Mouse (Mus musculus) cerebellum, postnatal 25 days (tissue): ENCODE data around the gene Ccl12.

ENCODE experiments used
- DNase-seq, 2 experiments: peaks; one replicate each; pipeline ENCODE4 v3.0.0; 2021; ENCODE audit warnings: mixed read lengths in 2 of 2

The Ccl12 gene

DNA sequence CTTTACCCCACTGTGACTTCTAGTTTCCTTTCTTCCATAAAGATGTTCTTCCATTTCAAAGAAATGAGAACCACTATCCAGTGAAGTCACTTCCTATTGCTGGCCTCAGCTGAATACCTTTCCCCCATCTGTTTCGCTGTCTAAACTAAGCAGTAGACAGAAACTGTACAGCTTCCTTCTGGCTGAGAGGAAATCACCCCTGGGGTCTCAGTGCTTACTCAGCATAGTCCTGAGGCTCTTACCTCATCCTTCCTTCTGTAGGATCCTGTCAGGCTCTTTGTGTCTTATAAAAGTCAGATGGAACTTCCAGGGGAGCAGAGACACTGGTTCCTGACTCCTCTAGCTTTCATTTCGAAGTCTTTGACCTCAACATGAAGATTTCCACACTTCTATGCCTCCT is at the start of gene Ccl12:
Gene Ccl12, plus strand, starts transcription at position 317 of the 400 bp plus-strand sequence.
- no peak for DNase-seq

DNA sequence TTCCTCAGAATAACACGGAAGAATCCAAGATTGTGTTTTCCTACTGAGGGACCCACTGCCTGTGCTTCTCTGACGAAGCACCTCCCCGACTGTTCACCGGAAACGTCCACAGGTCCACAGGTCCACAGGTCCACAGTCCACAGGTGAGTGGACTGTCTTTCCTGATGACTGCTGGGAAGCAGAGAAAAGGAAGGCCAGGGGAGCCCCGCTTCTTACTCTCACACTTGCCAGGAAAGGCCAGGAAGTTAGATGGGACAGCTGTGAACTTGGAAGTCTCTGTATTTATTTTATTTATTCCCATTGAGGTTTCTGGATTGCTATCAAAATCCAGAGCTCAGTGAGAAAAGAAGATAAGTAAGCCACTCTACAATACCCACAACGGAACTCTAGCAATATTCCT is 47.8 kb upstream of the Ccl12 start:
- no peak for DNase-seq

DNA sequence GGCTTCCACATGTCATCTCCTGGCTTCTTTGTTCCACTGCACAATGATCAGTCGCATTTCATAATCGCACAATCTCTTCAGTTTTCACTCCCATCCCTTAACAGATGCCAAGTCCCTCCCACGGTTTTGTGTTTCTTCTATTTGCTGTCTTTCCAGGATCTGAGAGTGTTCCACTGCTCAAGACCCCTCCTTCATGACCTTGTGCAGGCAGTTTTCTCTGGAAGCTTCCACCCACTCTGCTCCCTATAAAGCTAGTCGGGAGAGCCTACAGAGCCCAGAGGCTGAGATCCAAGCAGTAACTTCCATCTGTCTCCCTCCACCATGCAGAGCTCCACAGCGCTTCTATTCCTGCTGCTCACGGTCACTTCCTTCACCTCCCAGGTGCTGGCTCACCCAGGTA is 44.0 kb upstream of the Ccl12 start, which contains the start of gene Ccl11:
Gene Ccl11, plus strand, starts transcription at position 178 of the 400 bp plus-strand sequence.
- DNase-seq = no peak

DNA sequence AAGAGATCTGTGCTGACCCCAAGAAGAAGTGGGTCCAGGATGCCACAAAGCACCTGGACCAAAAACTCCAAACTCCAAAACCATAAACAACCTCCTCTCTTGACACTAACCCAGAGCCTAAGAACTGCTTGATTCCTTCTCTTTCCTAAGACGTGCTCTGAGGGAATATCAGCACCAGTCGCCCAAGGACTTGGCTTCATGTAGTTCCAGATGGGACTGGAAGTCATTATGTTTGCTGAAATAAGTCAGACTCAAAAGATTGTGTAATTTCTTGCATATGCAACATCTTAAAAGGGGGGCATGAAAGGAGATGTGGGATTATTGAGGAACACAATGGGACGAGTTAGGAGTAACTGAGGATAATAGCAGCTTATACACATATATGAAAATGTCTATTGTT is 39.4 kb upstream of the Ccl12 start:
- DNase-seq = no peak

DNA sequence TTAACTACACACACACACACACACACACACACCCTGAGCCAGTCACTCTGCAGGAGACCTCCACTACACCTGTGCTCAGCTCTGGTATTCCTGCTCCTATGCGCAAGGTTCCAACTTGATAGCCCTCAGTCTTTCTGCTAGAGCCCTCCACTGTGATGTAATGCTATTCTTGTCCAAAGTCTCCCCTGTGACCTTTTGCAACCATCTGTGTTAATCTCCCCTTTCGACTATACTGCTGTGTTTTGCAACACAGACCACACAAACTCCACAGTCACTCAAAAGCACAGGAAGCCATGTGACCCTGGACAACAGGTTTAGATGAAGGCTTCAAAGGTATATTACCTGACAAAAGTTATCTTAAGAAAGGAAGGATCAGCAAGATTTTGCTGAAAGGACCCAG is 38.2 kb upstream of the Ccl12 start:
- no peak for DNase-seq

DNA sequence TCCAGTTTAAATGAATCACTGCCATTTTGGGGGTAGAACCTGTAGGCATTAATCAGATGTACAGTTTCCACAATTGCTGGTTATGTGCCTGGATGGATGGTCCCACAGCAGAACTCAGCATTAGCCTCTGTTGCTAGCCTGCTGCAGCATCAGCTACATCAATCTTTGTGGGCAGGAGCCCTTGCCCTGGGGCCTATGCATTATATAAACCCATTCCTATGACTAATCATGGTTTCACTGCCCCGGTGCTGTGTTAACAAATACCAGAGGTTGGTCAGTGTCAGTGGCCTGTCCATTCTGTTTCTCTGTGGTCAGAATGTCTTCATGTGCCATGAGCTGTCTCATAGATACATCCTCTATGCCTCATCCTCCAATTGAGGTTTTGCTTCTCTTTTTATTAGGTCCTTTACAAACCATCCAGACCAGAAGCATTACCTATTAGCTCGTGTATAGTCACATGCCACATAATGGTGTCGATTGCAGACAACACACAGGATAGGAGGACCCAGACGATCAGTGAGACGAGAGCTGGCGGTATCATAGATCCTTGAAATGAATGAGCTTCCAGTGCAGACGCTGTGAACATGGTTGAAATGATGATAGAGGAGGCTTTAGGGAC is 34.6 kb upstream of the Ccl12 start:
- no peak for DNase-seq

DNA sequence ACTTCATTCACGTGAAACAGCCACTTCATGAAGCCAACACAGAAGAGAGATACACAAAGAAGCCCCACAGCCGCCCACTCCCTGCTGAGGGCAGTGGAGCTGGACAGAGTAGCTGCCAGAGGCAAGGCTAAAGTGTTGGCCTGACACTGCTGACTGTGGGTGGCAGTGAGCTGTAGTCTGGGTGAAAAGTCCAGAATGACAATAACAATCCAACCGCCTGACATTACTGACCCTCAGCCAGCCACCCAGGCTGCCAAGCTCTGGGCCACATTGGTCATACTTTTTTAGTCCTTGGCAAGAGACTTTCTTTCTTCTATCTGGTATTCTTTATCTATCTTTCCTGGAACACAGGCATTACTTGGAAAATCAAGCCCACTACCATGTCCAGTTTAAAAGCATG is 30.6 kb upstream of the Ccl12 start:
- DNase-seq = peak in 1 of 2 experiments; percentile 4

DNA sequence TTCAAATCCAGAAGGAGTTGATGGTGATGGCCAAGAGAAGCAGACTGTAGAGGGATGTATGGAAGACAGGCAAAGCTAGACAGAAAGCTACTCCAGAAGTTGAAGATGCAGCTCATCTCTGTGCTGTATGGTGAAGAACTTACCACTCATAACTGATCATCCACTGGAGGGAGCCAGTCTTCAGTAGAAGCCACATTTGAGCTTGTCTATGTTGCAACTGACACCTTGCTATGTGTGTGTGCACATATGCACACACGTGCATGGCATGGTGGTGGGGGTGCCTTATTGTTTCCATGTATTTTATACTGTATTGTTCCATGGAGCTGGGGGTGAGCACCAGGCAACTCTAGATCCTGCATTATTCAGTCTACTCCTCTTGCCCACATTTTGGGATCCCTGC is 29.3 kb upstream of the Ccl12 start:
- DNase-seq = no peak

DNA sequence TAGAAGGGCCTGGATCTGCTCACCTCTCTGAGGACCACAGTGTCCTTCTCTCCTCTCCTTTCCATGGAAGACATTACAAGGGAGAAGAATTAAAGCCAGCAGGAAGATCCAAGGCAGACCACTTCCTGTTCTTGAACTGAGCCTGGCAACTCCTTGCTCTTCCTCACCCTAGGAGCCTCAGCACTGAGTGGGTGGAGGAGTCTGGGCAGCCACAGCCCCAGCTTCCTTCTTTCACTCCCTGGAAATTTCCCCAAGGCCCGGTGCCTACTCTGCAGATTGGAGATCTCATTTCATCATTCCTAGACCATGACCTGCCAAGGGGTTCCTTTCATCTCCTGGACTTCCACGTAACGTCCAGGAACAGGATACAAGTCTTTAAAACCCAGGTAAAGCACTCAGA is 28.7 kb upstream of the Ccl12 start:
- no peak for DNase-seq

DNA sequence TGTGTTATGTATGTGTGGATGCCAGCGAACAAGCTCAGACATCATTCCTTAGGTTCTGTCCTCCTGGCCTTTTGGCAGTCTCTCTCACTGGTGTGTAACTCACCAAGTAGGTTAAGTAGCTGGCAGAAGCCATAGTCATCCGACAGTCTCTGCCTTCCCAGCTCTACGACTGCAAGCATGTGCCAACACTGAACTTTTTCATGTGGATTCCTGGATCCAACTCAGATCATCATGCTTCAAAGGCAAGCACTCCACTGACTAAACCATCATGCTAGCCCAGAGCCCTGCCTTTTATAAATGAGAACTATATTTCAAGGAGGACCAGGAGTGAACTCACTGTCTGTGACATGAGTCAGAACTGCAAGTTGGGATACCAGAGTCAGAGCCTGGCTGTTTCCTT is 28.0 kb upstream of the Ccl12 start:
- DNase-seq = no peak

DNA sequence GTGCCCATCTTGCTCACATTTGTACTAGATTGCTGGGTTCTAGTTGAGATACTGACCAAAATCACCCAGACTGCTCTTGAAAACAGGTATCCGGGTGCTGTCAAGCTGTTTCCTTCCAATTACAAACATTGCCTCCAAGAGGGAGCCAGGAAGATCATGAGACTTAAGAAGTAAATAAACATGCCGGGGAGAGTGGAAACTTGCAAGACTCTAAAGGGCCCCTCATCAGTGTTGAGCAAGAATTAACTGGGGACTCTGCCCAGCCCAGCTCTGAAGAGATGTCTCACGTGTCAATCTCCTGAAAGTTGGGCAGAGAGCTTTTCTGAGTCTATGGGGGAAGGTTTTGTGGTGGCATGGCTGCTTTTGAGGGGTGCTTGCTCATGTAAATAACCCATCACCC is 24.6 kb upstream of the Ccl12 start:
- no peak for DNase-seq

DNA sequence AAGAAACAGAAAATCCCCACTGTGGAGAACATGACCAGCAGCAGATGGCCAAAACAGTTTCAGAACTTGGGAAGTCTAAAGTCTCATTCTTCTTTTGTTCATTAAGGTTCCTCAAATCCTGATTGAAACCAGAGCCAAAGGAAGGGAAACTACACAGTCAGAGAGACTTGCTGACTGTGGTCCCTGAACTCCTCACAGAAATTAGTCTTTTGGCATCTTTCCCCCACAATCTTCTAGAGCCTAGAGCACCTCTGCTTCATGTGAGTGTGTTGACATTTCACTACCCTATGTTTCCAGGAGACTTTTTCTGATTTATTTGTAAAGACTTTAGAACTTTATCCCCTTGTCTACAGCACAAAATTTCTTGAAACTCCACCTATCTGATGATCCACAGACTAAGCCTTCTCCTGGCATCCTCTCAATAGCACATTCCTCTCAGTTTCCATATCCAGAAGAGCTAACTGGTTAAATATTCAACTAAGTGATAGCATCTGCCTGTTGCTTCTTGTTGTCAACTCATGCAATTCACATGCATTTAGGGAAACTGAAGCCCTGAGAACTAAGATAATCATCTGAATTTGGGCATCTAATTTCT is 23.4 kb upstream of the Ccl12 start:
- DNase-seq = no peak

DNA sequence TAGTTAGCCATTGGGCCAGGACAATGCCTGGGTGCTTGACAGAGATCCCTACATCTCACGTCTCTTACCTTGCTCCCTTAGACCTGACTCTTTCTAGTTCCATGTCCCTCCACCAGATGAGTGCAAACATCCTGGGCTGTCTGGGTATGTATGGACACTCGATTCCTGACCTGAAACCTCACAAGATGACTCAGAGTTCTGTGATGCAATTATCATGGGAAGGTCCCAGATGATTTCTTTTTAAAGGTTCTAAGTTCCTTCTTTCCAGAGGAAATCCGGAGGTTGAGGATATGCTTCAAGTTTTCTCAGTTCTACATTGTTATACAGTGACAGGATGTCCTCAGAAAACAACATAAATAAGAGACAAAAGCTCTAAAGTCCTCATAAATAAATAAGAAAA is 20.8 kb upstream of the Ccl12 start:
- DNase-seq = no peak

DNA sequence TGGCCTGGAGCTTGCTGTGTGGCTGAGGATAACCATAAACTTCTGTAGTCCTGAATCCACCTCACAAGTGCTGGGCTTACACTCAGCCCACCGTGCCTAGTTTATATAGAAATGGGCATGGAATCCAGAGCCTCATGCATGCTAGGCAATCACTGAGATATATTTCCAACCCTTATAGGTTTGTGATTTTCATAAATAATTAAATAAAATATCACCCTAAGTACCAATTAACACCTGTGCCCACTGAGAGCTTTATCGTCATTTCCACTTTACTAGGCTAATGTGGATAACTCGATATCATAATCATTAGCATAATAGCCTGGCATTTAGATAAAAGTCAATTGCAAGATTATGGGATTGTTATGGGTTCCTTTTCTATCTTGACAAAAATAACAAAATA is 17.3 kb upstream of the Ccl12 start:
- no peak for DNase-seq

DNA sequence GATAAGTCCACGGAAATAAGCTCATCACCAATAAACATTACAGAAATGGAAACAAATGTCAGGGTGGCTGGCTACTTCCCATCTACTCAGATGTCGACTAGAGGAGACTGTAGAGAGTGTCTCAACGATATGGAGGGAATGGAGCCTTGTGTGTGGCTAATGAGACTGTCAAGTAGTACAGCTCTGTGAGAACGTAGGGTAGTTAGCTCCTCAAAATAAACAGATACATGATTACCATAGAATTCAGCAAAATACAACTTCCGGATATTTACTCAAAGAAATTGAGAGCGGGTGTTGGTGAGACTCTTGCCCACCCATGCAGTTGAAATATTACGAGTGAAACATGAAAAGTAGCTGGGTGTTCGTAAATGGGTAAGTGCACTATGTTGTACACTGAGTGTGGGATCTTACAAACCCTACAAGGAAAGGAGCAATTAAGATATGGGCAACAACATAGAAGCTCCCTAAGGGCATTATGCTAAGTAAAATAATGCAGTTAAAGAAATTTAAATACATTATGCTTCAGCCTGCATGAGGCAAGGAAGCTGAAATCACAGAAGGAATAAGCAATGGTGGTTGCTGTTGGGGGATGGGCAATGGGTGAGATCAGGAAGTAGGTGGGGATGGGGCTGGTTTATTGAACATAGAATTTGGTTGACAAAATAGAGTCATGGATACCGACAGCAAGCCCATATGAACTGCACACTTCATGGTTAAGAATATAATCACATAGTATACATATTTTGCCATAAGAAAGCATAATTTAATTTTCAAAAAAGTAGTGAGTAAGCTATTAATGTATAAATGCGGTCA is 1.9 kb upstream of the Ccl12 start:
- DNase-seq = no peak

DNA sequence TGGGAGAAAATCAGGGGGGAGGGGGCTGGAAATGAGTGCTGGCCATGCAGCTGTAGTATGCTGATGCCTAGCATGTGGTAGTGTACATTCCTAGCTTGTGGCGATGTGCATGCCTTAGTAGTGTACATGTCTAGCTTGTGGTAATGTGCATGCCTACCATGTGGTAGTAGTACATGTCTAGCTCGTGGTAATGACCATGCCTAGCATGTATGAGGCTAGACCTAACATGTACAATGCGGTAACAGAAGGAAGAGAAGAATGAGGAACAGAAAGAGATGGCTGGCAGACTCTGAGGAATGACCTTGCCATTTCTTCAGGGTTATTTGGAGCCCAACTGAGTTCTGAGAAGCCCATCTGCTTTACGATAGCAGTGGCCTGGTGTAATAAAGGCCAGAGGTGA is 558 bp upstream of the Ccl12 start:
- no peak for DNase-seq

DNA sequence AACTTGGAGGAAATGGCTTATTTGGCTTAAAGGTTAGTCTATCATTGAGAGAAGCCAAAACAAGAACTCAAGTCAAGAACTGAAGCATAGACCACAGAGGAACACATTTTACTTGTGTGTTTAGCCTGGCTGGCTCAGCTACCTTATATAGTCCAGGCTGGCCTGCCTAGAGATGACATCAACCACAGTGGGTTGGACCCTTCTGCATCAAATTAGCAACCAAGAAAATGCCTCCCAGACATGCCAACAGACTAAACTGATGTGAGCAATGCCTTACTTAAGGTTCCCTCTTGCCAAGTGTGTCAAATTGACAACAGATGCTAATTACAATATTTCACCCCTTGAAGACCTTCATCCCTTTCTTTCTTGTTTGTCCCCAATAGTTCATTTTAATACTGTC is 8.0 kb downstream of the Ccl12 start:
- DNase-seq = no peak

DNA sequence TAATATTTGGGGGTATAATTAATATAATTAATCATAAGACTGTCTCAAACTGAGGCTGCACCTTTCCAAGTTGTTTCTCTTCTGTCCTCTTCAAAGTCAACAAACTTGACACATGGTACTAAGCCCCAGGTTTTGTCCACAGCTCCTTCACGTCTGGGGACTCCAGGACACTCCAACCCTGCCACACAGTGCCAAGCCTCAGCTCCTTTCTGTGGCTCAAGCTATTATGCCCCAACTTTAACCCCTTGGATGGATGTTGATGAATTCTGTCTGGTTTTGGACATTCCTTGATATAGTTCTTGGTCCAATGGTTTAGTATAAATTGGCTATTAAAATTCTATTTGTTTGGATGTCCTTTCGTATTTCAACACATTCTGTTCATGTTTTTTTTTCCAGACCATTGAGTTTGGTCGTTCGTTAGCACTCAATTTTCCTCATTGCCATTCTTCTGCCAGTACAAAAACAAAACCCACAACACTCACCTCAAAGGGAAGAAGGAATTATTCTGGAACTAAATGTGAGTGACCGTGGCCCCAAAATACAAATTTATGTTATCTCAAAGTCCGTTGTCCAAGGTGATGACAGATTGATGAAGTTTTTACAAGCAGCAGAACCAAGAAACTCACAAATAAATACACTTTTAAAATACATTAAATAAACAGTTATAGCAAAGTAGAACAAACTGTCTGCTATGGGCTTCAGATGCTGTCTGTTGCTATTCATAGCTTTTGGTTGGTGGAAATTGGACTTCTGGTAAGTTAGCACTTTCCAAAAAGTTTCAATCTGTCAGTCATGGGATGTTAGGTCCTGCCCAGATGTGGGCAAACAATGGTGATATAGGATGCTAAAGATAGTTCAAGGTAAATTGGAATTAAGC is 9.0 kb downstream of the Ccl12 start:
- DNase-seq = no peak

DNA sequence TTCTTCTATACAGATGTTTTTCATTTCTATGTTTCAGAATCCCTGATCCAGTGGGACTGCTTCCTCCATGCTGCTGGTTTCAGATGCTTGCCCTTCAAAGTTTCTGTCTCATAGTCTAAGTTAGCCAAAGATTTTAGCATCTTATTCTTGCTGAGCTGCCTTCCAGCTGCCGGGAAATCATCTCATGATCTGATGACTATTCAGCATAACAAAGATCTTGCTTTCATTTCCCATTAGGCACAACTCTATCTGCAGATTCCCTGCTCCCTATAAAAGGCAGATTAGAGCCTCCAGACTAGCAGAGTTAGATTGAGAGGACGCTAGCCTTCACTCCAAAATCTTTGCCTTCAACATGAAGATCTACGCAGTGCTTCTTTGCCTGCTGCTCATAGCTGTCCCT is 13.2 kb downstream of the Ccl12 start, which contains the start of gene Ccl8:
Gene Ccl8, plus strand, starts transcription at position 301 of the 400 bp plus-strand sequence.
- no peak for DNase-seq

DNA sequence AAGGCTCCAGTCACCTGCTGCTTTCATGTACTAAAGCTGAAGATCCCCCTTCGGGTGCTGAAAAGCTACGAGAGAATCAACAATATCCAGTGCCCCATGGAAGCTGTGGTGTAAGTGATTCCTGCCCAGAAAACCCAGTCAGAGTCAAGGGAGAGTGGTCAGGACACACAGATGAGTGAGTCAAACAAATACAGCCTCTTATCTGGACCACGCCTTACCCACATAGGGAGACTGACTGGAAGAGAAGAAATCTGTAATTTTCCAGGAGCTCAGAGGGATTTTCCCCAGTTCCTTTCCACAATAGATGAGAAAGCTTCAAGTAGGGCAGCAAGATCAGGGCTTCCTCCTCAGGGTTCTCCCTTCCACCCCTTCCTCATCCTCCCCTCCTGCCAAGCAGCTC is 14.4 kb downstream of the Ccl12 start:
- DNase-seq = no peak

DNA sequence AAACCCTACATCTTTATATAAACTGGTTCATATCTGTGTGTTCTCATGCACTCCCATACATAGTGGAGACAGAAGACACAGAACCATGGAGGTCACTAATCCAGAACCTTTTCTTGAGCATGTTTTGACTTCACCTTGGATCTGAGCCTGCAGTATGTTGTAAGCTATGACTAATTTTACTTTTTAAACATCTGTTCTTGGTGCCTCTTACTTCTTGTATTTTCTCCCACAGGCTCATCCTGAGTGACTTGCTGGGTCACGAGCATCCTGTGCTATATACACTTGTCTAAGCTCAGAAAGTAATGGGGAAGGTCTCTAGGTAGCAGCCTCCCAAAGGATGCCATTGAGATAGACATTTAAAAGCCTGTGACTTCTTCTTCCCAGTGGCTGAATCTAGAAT is 31.3 kb downstream of the Ccl12 start:
- no peak for DNase-seq

DNA sequence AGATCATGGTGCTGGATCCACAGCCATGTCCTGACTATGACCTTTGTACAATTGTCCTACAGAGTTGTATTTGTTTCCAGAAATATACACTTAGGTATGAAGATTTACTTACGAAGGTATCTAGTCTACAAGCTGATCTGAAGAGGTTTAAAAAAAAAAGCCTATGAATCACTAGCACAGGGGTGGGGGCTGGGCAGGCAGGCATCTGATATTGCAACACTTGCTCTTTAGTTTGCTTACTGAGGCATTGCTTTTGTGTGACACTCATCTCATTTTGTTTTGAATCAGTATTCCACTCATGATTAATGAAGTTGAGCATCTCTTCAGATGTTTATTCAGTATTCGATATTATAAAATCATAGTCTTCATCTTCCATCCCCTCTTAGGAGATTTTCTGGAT is 34.6 kb downstream of the Ccl12 start:
- no peak for DNase-seq

DNA sequence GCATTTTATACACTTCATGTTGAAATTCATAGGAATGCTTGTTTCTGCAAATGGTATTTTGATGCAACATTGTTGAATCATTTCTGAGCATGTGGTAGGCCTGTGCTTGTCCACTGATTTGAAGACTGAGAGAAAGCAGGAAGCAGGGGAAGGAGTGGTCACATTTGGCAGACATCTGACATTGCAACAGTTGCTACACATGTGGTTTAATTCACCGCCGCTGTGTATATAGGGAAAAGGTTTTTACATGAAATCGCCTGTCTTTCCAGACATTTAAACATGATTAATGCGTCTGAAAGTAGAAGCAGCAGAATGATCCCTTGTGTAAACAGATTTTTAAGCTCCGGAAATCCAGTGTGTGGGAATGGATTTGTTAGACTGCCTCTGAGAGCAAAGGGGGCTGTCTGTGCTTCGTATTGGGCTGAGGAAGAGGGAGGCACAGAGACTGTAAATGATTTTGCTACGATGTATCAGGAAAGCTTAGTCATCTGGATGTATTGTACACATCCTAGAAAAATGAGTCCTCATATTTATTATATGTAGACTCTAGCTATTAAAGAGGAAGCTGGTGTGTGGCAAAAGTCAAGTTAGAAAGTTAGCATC is 37.9 kb downstream of the Ccl12 start:
- DNase-seq = no peak
